Mouse (Mus musculus) cerebellum, adult 2 months (tissue): ENCODE results near the gene Ifitm10. TPM values are rescaled to one million over a fixed set of nuclear protein-coding genes. Genes with fewer than 3 reads are reported as not detected.

Source experiments
- DNase-seq, 2 experiments: peaks; one replicate each; pipeline ENCODE4 v3.0.0; 2021
- H3K27ac ChIP-seq: fragments of 200-500 bp; 2 replicates; pipeline ENCODE4 v1.5.1; 2012; ENCODE audit warnings: low read length, control low read depth, inconsistent platforms; ENCODE audit not compliant: insufficient read depth
- H3K27me3 ChIP-seq: fragments of 200-500 bp; 2 replicates; pipeline ENCODE4 v1.6.1; 2012; ENCODE audit warnings: inconsistent platforms, mild to moderate bottlenecking, low read length, moderate library complexity; ENCODE audit not compliant: control insufficient read depth, insufficient read depth
- H3K4me1 ChIP-seq: fragments of 200-500 bp; 2 replicates; pipeline ENCODE4 v1.6.1; 2011; ENCODE audit warnings: low read length; ENCODE audit not compliant: control insufficient read depth, insufficient read depth
- H3K4me3 ChIP-seq: fragments of 200-500 bp; replicated peaks from 2 replicates; pipeline ENCODE3; 2011; ENCODE audit warnings: mild to moderate bottlenecking, low read depth, low read length, control low read depth; ENCODE audit not compliant: insufficient read depth
- CTCF ChIP-seq: fragments of 200-500 bp; IDR thresholded peaks from 2 replicates; pipeline ENCODE4 v1.5.1; 2011; ENCODE audit warnings: low read depth, mild to moderate bottlenecking, control low read depth, low read length, moderate library complexity, borderline replicate concordance; ENCODE audit not compliant: insufficient read depth
- POLR2A ChIP-seq: fragments of 200-500 bp; IDR thresholded peaks from 2 replicates; pipeline ENCODE4 v1.6.1; 2011; ENCODE audit warnings: low read length, control low read depth, borderline replicate concordance; ENCODE audit not compliant: insufficient read depth
- WGBS: fragments of 180-500 bp; shearing (Covaris S2); methylation state at CpG from one replicate; pipeline ENCODE4 v1.1.7; 2018; 5-methylcytosine and 5-hydroxymethylcytosine counted together
- polyA plus RNA-seq: library from polyadenylated mRNA; depleted of rRNA; stranded (reverse); fragments of >200 nt; gene quantifications from 2 replicates; pipeline ENCODE4 v1.2.3, GENCODE M21; 2012

The Ifitm10 gene
- polyA plus RNA-seq, 1 experiment: 175 TPM

GRCm38 (mm10) chr7:142353854-142354253 lies 19.7 kb downstream of the Ifitm10 start:
- Histone ChIP-seq H3K27me3 (no peaks in the 10 kb centered on the region), H3K4me3 (no peak overlapping the region), H3K27ac (no peak overlapping the region), H3K4me1 (peaks cover 8% of the 10 kb centered on the region; the same call in 1 of the 2 replicates)
- DNase-seq: no peak
- no peak for TF ChIP-seq POLR2A
- no peak for TF ChIP-seq CTCF
- WGBS: 70% methylated on average over 5 of the region's 5 CpGs

- Histone ChIP-seq H3K4me3 (no peak overlapping the region), H3K27me3 (no peaks in the 10 kb centered on the region), H3K27ac (no peak overlapping the region), H3K4me1 (peaks cover 8% of the 10 kb centered on the region; the same call in 1 of the 2 replicates)
- 80% methylated on average over 5 of the region's 5 CpGs for WGBS
- no peak for TF ChIP-seq POLR2A
- no peak for TF ChIP-seq CTCF
- DNase-seq: no peak
These were observed 22.0 kb downstream of the Ifitm10 start for GRCm38 (mm10) chr7:142351569-142351968.

GRCm38 (mm10) chr7:142349308-142349961 lies 24.1 kb downstream of the Ifitm10 start:
- WGBS: 38% methylated on average over 9 of the region's 9 CpGs
- Histone ChIP-seq H3K4me1 (peaks cover 2% of the 10 kb centered on the region; the same call in 1 of the 2 replicates), H3K27me3 (no peaks in the 10 kb centered on the region), H3K27ac (no peak overlapping the region), H3K4me3 (no peak overlapping the region)
- no peak for DNase-seq
- TF ChIP-seq CTCF: no peak
- no peak for TF ChIP-seq POLR2A

GRCm38 (mm10) chr7:142347542-142347941 lies 26.0 kb downstream of the Ifitm10 start:
- DNase-seq: no peak
- Histone ChIP-seq H3K4me3 (no peak overlapping the region), H3K27ac (no peak overlapping the region), H3K4me1 (no peaks in the 10 kb centered on the region), H3K27me3 (no peaks in the 10 kb centered on the region)
- no peak for TF ChIP-seq CTCF
- TF ChIP-seq POLR2A: no peak
- 90% methylated on average over 4 of the region's 4 CpGs for WGBS

GRCm38 (mm10) chr7:142342247-142342640 lies 31.3 kb downstream of the Ifitm10 start:
- 85% methylated on average over 3 of the region's 3 CpGs for WGBS
- no peak for DNase-seq
- Histone ChIP-seq H3K27ac (no peak overlapping the region), H3K4me1 (no peaks in the 10 kb centered on the region), H3K27me3 (no peaks in the 10 kb centered on the region), H3K4me3 (no peak overlapping the region)
- no peak for TF ChIP-seq CTCF
- no peak for TF ChIP-seq POLR2A

GRCm38 (mm10) chr7:142341564-142342246 lies 31.8 kb downstream of the Ifitm10 start:
- H3K4me1 ChIP-seq: no peaks in the 10 kb centered on the region
- DNase-seq: no peak
- TF ChIP-seq POLR2A (no peak), CTCF (no peak)
- H3K27ac ChIP-seq: no peak overlapping the region
- no peaks in the 10 kb centered on the region for H3K27me3 ChIP-seq
- 90% methylated on average over 10 of the region's 10 CpGs for WGBS
- no peak overlapping the region for H3K4me3 ChIP-seq

GRCm38 (mm10) chr7:142340269-142340970 lies 33.1 kb downstream of the Ifitm10 start:
- no peak for TF ChIP-seq CTCF
- TF ChIP-seq POLR2A: no peak
- H3K4me1 ChIP-seq: peaks cover 4% of the 10 kb centered on the region; the same call in 1 of the 2 replicates
- no peak for DNase-seq
- H3K27me3 ChIP-seq: no peaks in the 10 kb centered on the region
- no peak overlapping the region for H3K4me3 ChIP-seq
- no peak overlapping the region for H3K27ac ChIP-seq
- WGBS: 73% methylated on average over 10 of the region's 10 CpGs
